Mouse (Mus musculus) heart, adult 2 months (tissue): ENCODE measurements around the gene Mepe.

Experiments used
- CTCF ChIP-seq: fragments of 200-600 bp; IDR thresholded peaks from 2 replicates; pipeline ENCODE4 v1.8.1; 2022; ENCODE audit warnings: antibody characterized with exemption, mild to moderate bottlenecking, moderate library complexity
- POLR2A ChIP-seq: fragments of 200-500 bp; IDR thresholded peaks from 2 replicates; pipeline ENCODE4 v1.6.1; 2011; ENCODE audit warnings: mild to moderate bottlenecking, low read depth, low read length, control low read depth; ENCODE audit not compliant: insufficient read depth

DNA sequence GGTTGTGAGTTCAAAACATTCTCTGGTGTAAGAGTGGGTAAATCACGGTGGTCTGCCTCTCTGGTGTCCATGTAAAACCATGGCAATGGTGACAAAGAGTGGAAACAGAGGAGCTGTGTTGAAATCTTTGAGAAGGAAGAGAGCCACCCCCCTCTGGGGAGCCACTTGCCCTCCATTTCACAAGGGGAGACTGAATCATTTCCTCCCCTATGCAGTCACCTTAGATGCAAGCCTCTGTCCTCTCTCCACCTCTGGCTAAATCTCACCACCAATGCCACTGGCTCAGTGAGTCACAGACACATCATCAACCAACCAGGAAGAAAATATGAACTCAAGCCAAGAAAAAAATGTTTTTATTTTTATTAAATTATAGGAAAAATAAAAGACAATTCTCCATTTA is 55.4 kb downstream of the Mepe start:
- TF ChIP-seq POLR2A: no peak
- TF ChIP-seq CTCF: no peak
